Mouse (Mus musculus) hematopoietic stem cell, adult 5-6 weeks (primary cell): ENCODE measurements around the gene 6430548M08Rik. TPM values are rescaled to one million over a fixed set of nuclear protein-coding genes. Genes with fewer than 3 reads are reported as not detected.

ENCODE experiments used
- ATAC-seq, 2 experiments: fragments of 125-278 bp in 1 of 2; replicated peaks in 1 of 2; 2 replicates each; pipeline ENCODE4 v1.8.0; 2016 to 2017; ENCODE audit warnings: inconsistent platforms in 2 of 2, mild to moderate bottlenecking in 2 of 2, moderate number of reproducible peaks in 2 of 2, low read depth in 1 of 2, moderate TSS enrichment in 1 of 2; ENCODE audit not compliant: low FRiP score in 2 of 2, poor library complexity in 2 of 2, severe bottlenecking in 2 of 2, insufficient read depth in 1 of 2, low TSS enrichment in 1 of 2
- total RNA-seq: library from RNA; stranded (forward); fragments of 172-1452, 232-1000 nt; gene quantifications from 2 replicates; pipeline ENCODE4 v1.2.3, GENCODE M21; 2017

Gene 6430548M08Rik
- total RNA-seq, 1 experiment from 2014 or later, result 4.9 TPM

GRCm38 (mm10) chr8:120101068-120101972, 12.6 kb upstream of the 6430548M08Rik start, which contains the start of gene Zdhhc7:
TSS of gene Zdhhc7 (minus strand) at chr8:120101482.
- ATAC-seq, result peak; percentile 48 to 65; a peak in 3 of 4 replicates

- no peak for ATAC-seq
Observed at GRCm38 (mm10) chr8:120103916-120104315, 10.0 kb upstream of the 6430548M08Rik start.

GRCm38 (mm10) chr8:120104721-120105272, 9.2 kb upstream of the 6430548M08Rik start:
- ATAC-seq, result no peak

- peak in 1 of 2 experiments; percentile 31; a peak in 1 of 4 replicates for ATAC-seq
Observed at GRCm38 (mm10) chr8:120109149-120109548, 4.8 kb upstream of the 6430548M08Rik start.

- ATAC-seq, result no peak
Observed at GRCm38 (mm10) chr8:120110966-120111365, 3.0 kb upstream of the 6430548M08Rik start.

GRCm38 (mm10) chr8:120111382-120111781, 2.6 kb upstream of the 6430548M08Rik start:
- ATAC-seq, result no peak

- ATAC-seq, result peak; percentile 5 to 27; a peak in 1 of 4 replicates
Observed at GRCm38 (mm10) chr8:120112535-120112934, 1.4 kb upstream of the 6430548M08Rik start.

GRCm38 (mm10) chr8:120113306-120113705, 646 bp upstream of the 6430548M08Rik start:
- ATAC-seq, result 0 out of 4 replicates have a peak, but pooled peaks of 1 of the 2 experiments have one; percentile 1

GRCm38 (mm10) chr8:120114315-120114841, 426 bp downstream of the 6430548M08Rik start:
- ATAC-seq, result no peak

GRCm38 (mm10) chr8:120116600-120116999, 2.6 kb downstream of the 6430548M08Rik start:
- ATAC-seq, result no peak

- no peak for ATAC-seq
Observed at GRCm38 (mm10) chr8:120118162-120118561, 4.2 kb downstream of the 6430548M08Rik start.

GRCm38 (mm10) chr8:120118847-120119246, 4.9 kb downstream of the 6430548M08Rik start:
- ATAC-seq, result no peak

- no peak for ATAC-seq
Observed at GRCm38 (mm10) chr8:120119429-120119828, 5.5 kb downstream of the 6430548M08Rik start.

GRCm38 (mm10) chr8:120119931-120120330, 6.0 kb downstream of the 6430548M08Rik start:
- ATAC-seq, result no peak

- no peak for ATAC-seq
Observed at GRCm38 (mm10) chr8:120120951-120121350, 7.0 kb downstream of the 6430548M08Rik start.

GRCm38 (mm10) chr8:120124261-120124660, 10.3 kb downstream of the 6430548M08Rik start:
- ATAC-seq, result no peak

- ATAC-seq, result no peak
Observed at GRCm38 (mm10) chr8:120124836-120125389, 11.0 kb downstream of the 6430548M08Rik start.
